Mouse (Mus musculus) myocyte (in vitro differentiated cells): ENCODE results near the gene Cntrob.

Experiments used
- CEBPB ChIP-seq: IDR thresholded peaks from 2 replicates; pipeline ENCODE4 v1.6.1; 2011; ENCODE audit warnings: mild to moderate bottlenecking, moderate library complexity; ENCODE audit not compliant: poor library complexity, insufficient read depth, severe bottlenecking
- E2F4 ChIP-seq: IDR thresholded peaks from one replicate; pipeline ENCODE4 v1.6.1; 2011; ENCODE audit warnings: mild to moderate bottlenecking, control low read depth, moderate library complexity; ENCODE audit not compliant: insufficient read depth
- MAX ChIP-seq: IDR thresholded peaks from one replicate; pipeline ENCODE4 v1.6.1; 2011; ENCODE audit warnings: low read depth, mild to moderate bottlenecking, control low read depth
- MYOG ChIP-seq, 3 experiments: IDR thresholded peaks; one replicate each; pipeline ENCODE4 v1.6.1; 2011; ENCODE audit warnings: control low read depth in 2 of 3, low read depth in 2 of 3, mild to moderate bottlenecking in 2 of 3; ENCODE audit not compliant: insufficient read length in 2 of 3, control insufficient read depth in 1 of 3, insufficient read depth in 1 of 3
- POLR2A ChIP-seq: IDR thresholded peaks from one replicate; pipeline ENCODE4 v1.6.1; 2011; ENCODE audit warnings: low read depth, mild to moderate bottlenecking, control low read depth, moderate library complexity; ENCODE audit not compliant: insufficient read length
- REST ChIP-seq: IDR thresholded peaks from one replicate; pipeline ENCODE4 v1.6.1; 2011; ENCODE audit warnings: mild to moderate bottlenecking, control low read depth, moderate library complexity; ENCODE audit not compliant: insufficient read depth, insufficient read length
- SRF ChIP-seq: IDR thresholded peaks from one replicate; pipeline ENCODE4 v1.6.1; 2011; ENCODE audit warnings: low read depth; ENCODE audit not compliant: control insufficient read depth, insufficient read length
- TCF12 ChIP-seq: IDR thresholded peaks from one replicate; pipeline ENCODE4 v1.6.1; 2011; ENCODE audit warnings: mild to moderate bottlenecking, control low read depth; ENCODE audit not compliant: poor library complexity, insufficient read depth, severe bottlenecking
- TCF3 ChIP-seq: IDR thresholded peaks from one replicate; pipeline ENCODE4 v1.6.1; 2011; ENCODE audit warnings: low read depth, control low read depth; ENCODE audit not compliant: insufficient read length
- USF1 ChIP-seq: IDR thresholded peaks from one replicate; pipeline ENCODE4 v1.6.1; 2011; ENCODE audit warnings: low read depth, mild to moderate bottlenecking, control low read depth, moderate library complexity

- TF ChIP-seq USF1 (no peak), POLR2A (peak; percentile 35), SRF (no peak), MAX (no peak), REST (no peak), MYOG (IDR thresholded peaks at IDR 0.05; ENCODE audit: control insufficient read depth in 1 of 3, insufficient read depth in 1 of 3, insufficient read length in 2 of 3, low read depth in 2 of 3) (peak; percentile 38 to 94 (median 79)), CEBPB (no peak), TCF12 (peak; percentile 58), TCF3 (peak; percentile 50), E2F4 (no peak)
These were observed 41.3 kb upstream of the Cntrob start for GRCm38 (mm10) chr11:69364910-69365309.
